Mouse (Mus musculus): ENCODE measurements around the gene Tmem79. TPM values are rescaled to one million over a fixed set of nuclear protein-coding genes. Genes with fewer than 3 reads are reported as not detected.
A peak's percentile ranks its signal among the peaks of the same experiment; 100 is the strongest.

The Tmem79 gene
- polyA plus RNA-seq, 1 experiment from 2014 or later: 1.2 TPM

DNA sequence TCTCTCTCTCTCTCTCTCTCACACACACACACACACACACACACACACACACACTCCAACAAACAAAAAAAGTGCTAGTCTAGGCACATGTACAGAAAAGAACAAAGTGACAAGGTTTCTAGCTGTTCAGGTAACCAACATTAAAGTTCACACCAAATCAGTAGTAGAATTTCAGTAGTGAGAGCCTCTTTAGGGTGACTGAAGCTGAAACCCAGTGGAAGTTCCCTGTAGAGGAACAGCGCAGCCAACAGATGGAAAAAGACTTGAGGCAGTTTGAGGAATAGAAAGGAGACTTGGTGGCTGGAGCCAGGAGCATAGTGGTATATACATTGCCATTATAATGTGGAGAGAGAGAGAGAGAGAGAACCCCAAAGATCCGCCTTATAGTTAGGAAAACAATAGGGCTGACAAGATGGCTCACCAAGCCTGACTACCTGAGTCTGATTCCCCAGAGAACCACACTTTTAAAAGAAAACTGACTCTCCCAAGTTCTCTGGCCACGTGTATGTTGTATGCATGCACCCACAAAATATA lies 979 bp downstream of the Tmem79 start:
- Histone ChIP-seq H3K9me3 (replicated peaks; ENCODE audit: control insufficient read depth, low read length, poor library complexity, severe bottlenecking) (no peaks in the 10 kb centered on the region), H3K36me3 (ENCODE audit: control insufficient read depth, insufficient read depth, low read length) (no peaks in the 10 kb centered on the region), H3K9ac (ENCODE audit: low read depth, low read length) (peak overlapping the region; percentile 82), H3K4me2 (ENCODE audit: low read length) (peak overlapping the region; percentile 86), H3K27ac (ENCODE audit: low read length) (no peak overlapping the region; the same call in 1 of the 2 replicates), H3K4me1 (ENCODE audit: control insufficient read depth, insufficient read depth, low read length) (peaks cover 19% of the 10 kb centered on the region), H3K4me3 (ENCODE audit: low read depth, low read length) (peak overlapping the region; percentile 70), H3K27me3 (ENCODE audit: control insufficient read depth, insufficient read depth, low read depth, low read length) (no peaks in the 10 kb centered on the region)
- no peak for ATAC-seq
- 44% methylated on average over 3 of the region's 3 CpGs for WGBS

GRCm38 (mm10) chr3:88334029-88334658 lies 1.8 kb downstream of the Tmem79 start:
- Histone ChIP-seq H3K36me3 (ENCODE audit: control insufficient read depth, insufficient read depth, low read length) (peaks cover 2% of the 10 kb centered on the region; the same call in 1 of the 2 replicates), H3K27me3 (ENCODE audit: control insufficient read depth, insufficient read depth, low read depth, low read length) (no peaks in the 10 kb centered on the region), H3K4me1 (ENCODE audit: control insufficient read depth, insufficient read depth, low read length) (peaks cover 19% of the 10 kb centered on the region), H3K9me3 (replicated peaks; ENCODE audit: control insufficient read depth, low read length, poor library complexity, severe bottlenecking) (no peaks in the 10 kb centered on the region), H3K4me2 (ENCODE audit: low read length) (no peak overlapping the region), H3K27ac (ENCODE audit: low read length) (no peak overlapping the region), H3K4me3 (ENCODE audit: low read depth, low read length) (no peak overlapping the region), H3K9ac (ENCODE audit: low read depth, low read length) (no peak overlapping the region)
- no peak for ATAC-seq
- 68% methylated on average over 12 of the region's 12 CpGs for WGBS

GRCm38 (mm10) chr3:88331282-88331681 lies 4.7 kb downstream of the Tmem79 start:
- Histone ChIP-seq H3K9ac (ENCODE audit: low read depth, low read length) (no peak overlapping the region), H3K27me3 (ENCODE audit: control insufficient read depth, insufficient read depth, low read depth, low read length) (no peaks in the 10 kb centered on the region)
- WGBS: 23% methylated on average over 2 of the region's 2 CpGs

GRCm38 (mm10) chr3:88328956-88329355 lies 7.0 kb downstream of the Tmem79 start:
- H3K36me3 ChIP-seq (ENCODE audit: control insufficient read depth, insufficient read depth, low read length): peaks cover 4% of the 10 kb centered on the region; the same call in 1 of the 2 replicates
- 81% methylated on average over 5 of the region's 5 CpGs for WGBS
- no peak overlapping the region for H3K27ac ChIP-seq (ENCODE audit: low read length)
- no peak overlapping the region for H3K9ac ChIP-seq (ENCODE audit: low read depth, low read length)
- H3K4me2 ChIP-seq (ENCODE audit: low read length): no peak overlapping the region
- peaks cover 8% of the 10 kb centered on the region for H3K4me1 ChIP-seq (ENCODE audit: control insufficient read depth, insufficient read depth, low read length)
- H3K9me3 ChIP-seq (replicated peaks; ENCODE audit: control insufficient read depth, low read length, poor library complexity, severe bottlenecking): no peaks in the 10 kb centered on the region
- no peaks in the 10 kb centered on the region for H3K27me3 ChIP-seq (ENCODE audit: control insufficient read depth, insufficient read depth, low read depth, low read length)
- no peak overlapping the region for H3K4me3 ChIP-seq (ENCODE audit: low read depth, low read length)
- no peak for ATAC-seq

More at GRCm38 (mm10) chr3:88331282-88331681, 4.7 kb downstream of the Tmem79 start:
- Histone ChIP-seq H3K9me3 (replicated peaks; ENCODE audit: control insufficient read depth, low read length, poor library complexity, severe bottlenecking) (no peaks in the 10 kb centered on the region), H3K4me1 (ENCODE audit: control insufficient read depth, insufficient read depth, low read length) (peaks cover 5% of the 10 kb centered on the region), H3K27ac (ENCODE audit: low read length) (no peak overlapping the region), H3K4me2 (ENCODE audit: low read length) (no peak overlapping the region), H3K36me3 (ENCODE audit: control insufficient read depth, insufficient read depth, low read length) (peaks cover 4% of the 10 kb centered on the region; the same call in 1 of the 2 replicates), H3K4me3 (ENCODE audit: low read depth, low read length) (no peak overlapping the region)
- no peak for ATAC-seq

- 2% methylated on average over 10 of the region's 10 CpGs for WGBS
- Histone ChIP-seq H3K36me3 (ENCODE audit: control insufficient read depth, insufficient read depth, low read length) (peaks cover 31% of the 10 kb centered on the region), H3K9me3 (replicated peaks; ENCODE audit: control insufficient read depth, low read length, poor library complexity, severe bottlenecking) (no peaks in the 10 kb centered on the region), H3K27me3 (ENCODE audit: control insufficient read depth, insufficient read depth, low read depth, low read length) (no peaks in the 10 kb centered on the region), H3K27ac (ENCODE audit: low read length) (no peak within 1 kb of the TSS), H3K4me2 (ENCODE audit: low read length) (peak within 1 kb of the TSS; percentile 82), H3K4me1 (ENCODE audit: control insufficient read depth, insufficient read depth, low read length) (peaks cover 8% of the 10 kb centered on the region), H3K4me3 (ENCODE audit: low read depth, low read length) (peak within 1 kb of the TSS; percentile 46), H3K9ac (ENCODE audit: low read depth, low read length) (peak within 1 kb of the TSS; percentile 51)
- peak; percentile 83 for ATAC-seq
Measured at GRCm38 (mm10) chr3:88324951-88325405, 11.0 kb downstream of the Tmem79 start, which contains the start of gene Glmp. TSS of gene Glmp (plus strand) at chr3:88325023.

GRCm38 (mm10) chr3:88299172-88299571 lies 36.8 kb downstream of the Tmem79 start:
- Histone ChIP-seq H3K27me3 (ENCODE audit: control insufficient read depth, insufficient read depth, low read depth, low read length) (no peaks in the 10 kb centered on the region), H3K4me3 (ENCODE audit: low read depth, low read length) (no peak overlapping the region), H3K27ac (ENCODE audit: low read length) (no peak overlapping the region), H3K36me3 (ENCODE audit: control insufficient read depth, insufficient read depth, low read length) (peaks cover 35% of the 10 kb centered on the region), H3K9ac (ENCODE audit: low read depth, low read length) (no peak overlapping the region), H3K4me2 (ENCODE audit: low read length) (no peak overlapping the region), H3K4me1 (ENCODE audit: control insufficient read depth, insufficient read depth, low read length) (peaks cover 15% of the 10 kb centered on the region), H3K9me3 (replicated peaks; ENCODE audit: control insufficient read depth, low read length, poor library complexity, severe bottlenecking) (no peaks in the 10 kb centered on the region)
- 87% methylated on average over 1 of the region's 1 CpGs for WGBS
- no peak for ATAC-seq

DNA sequence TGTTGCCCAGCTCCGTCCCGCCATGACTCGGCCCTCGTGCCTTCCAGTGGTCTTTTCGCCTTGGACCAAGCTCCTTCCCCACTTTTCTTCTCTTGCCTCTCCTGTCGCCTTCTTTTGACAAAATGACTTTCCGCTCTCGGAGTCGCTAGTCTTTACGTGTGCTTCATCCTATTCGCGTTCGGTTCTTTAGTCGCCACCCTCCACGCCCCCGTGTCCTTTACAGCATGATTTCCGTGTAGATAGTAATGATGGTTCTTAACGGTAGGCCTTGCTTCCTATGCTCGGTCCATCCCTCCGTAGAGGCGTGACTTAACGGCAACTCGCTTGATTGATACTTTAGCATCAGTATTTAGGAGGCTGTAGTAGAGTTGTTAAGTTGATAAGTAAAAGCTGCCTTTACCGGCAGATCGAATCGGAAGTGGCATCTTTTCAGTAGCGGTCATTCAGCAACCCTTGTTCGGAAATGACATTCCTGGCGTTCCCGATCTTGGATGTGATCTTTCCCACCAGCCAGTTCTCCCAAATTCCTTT lies 38.6 kb downstream of the Tmem79 start:
- Histone ChIP-seq H3K27me3 (ENCODE audit: control insufficient read depth, insufficient read depth, low read depth, low read length) (no peaks in the 10 kb centered on the region), H3K4me3 (ENCODE audit: low read depth, low read length) (peak overlapping the region; percentile 86), H3K27ac (ENCODE audit: low read length) (peak overlapping the region; percentile 95), H3K9me3 (replicated peaks; ENCODE audit: control insufficient read depth, low read length, poor library complexity, severe bottlenecking) (no peaks in the 10 kb centered on the region), H3K4me2 (ENCODE audit: low read length) (peak overlapping the region; percentile 68), H3K4me1 (ENCODE audit: control insufficient read depth, insufficient read depth, low read length) (peaks cover 15% of the 10 kb centered on the region), H3K9ac (ENCODE audit: low read depth, low read length) (peak overlapping the region; percentile 89), H3K36me3 (ENCODE audit: control insufficient read depth, insufficient read depth, low read length) (peaks cover 21% of the 10 kb centered on the region)
- under 1% methylated on average over 30 of the region's 30 CpGs for WGBS
- peak; percentile 15; the same call in 1 of the 2 replicates for ATAC-seq

DNA sequence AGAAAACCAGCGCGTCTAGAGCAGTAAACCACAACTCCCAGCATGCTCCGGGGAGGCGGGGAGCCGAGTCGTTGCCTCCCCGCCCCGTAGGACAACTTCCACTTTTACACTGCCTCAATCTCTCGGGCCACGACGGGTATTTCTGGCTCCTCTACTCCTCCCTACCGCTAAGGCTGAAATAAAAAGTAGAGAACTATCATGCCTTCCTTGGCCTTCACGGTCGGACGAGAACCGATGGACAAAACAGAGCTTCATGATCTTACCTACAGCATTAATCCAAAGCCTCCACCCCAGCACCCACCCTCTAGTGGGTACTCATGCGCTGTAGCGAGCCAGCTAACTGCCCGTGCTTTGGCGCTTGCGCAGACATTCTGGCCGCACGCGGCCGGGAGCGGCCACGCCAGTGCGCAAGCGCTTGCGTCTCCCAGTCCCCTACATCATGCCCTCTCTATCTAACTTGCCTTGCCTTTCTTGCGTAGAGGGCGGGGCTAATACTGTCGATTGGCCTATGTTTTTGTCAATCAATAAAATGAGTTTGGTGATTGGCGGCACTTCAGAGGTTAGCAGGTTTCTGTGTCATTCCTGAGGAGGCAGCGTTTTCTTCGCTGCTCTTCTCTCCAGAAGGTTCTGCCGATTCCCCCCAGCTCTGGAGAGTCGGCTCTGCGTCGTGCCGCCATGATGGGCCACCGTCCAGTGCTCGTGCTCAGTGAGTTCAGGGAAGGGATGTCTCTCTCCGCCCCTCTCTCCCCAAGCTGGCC lies 39.2 kb downstream of the Tmem79 start, which contains the start of the genes Tsacc and Cct3:
Gene Tsacc (minus strand): TSS at position 439 of the 758 bp plus-strand sequence.
Gene Cct3 (plus strand): TSS at position 556 of the 758 bp plus-strand sequence.
- H3K9me3 ChIP-seq (replicated peaks; ENCODE audit: control insufficient read depth, low read length, poor library complexity, severe bottlenecking): no peaks in the 10 kb centered on the region
- no peaks in the 10 kb centered on the region for H3K27me3 ChIP-seq (ENCODE audit: control insufficient read depth, insufficient read depth, low read depth, low read length)
- H3K4me3 ChIP-seq (ENCODE audit: low read depth, low read length): peak within 1 kb of the TSS; percentile 86
- peaks cover 18% of the 10 kb centered on the region for H3K36me3 ChIP-seq (ENCODE audit: control insufficient read depth, insufficient read depth, low read length)
- peaks cover 15% of the 10 kb centered on the region for H3K4me1 ChIP-seq (ENCODE audit: control insufficient read depth, insufficient read depth, low read length)
- WGBS: under 1% methylated on average over 44 of the region's 44 CpGs
- peak within 1 kb of the TSS; percentile 68 for H3K4me2 ChIP-seq (ENCODE audit: low read length)
- peak within 1 kb of the TSS; percentile 89 for H3K9ac ChIP-seq (ENCODE audit: low read depth, low read length)
- H3K27ac ChIP-seq (ENCODE audit: low read length): peak within 1 kb of the TSS; percentile 95
- peak; percentile 99 for ATAC-seq
